Mouse (Mus musculus): Measurements from ENCODE around the gene Elf5.

The Elf5 gene

GRCm38 (mm10) chr2:103432695-103433275, 21.3 kb downstream of the Elf5 start:
- in situ Hi-C loops (cut with MseI, MboI), result no loop called here

DNA sequence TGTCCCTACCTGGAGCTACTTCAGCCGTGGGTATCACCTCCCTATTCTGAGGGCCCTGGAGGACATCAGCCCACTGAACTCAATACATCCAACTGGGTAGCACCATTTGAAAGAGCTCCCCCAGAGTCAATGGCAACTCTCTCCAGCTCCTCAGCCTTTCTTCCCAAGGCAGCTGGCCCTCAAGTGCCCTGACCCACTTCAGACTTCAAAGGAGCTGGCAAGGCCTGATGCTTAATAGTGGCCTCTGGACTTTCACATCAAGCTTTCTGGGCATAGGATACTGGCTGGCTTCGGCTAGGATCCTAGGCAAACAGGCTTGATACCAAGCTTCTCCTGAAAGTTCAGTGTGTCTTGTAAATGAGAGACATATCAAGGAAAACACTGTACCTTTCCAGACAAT, 23.6 kb downstream of the Elf5 start:
- in situ Hi-C loops (cut with MseI, MboI), result loop anchor here in 1 of 2 experiments (5.0 kb wide), 1 partner anchor 78 kb away; no protein-coding TSS in a partner anchor

GRCm38 (mm10) chr2:103436534-103436933, 25.0 kb downstream of the Elf5 start:
- in situ Hi-C loops (cut with MseI, MboI), result loop anchor here in 1 of 2 experiments (5.0 kb wide), 1 partner anchor 79 kb away; no protein-coding TSS in a partner anchor

- in situ Hi-C loops (cut with MseI, MboI), result loop anchor here in 1 of 2 experiments (5.0 kb wide), 1 partner anchor 82 kb away; no protein-coding TSS in a partner anchor
Observed at GRCm38 (mm10) chr2:103439071-103439622, 27.7 kb downstream of the Elf5 start.

- in situ Hi-C loops (cut with MseI, MboI), result loop anchor here in 1 of 2 experiments (5.0 kb wide), 1 partner anchor 82 kb away; no protein-coding TSS in a partner anchor
Observed at GRCm38 (mm10) chr2:103439710-103440109, 28.2 kb downstream of the Elf5 start.

DNA sequence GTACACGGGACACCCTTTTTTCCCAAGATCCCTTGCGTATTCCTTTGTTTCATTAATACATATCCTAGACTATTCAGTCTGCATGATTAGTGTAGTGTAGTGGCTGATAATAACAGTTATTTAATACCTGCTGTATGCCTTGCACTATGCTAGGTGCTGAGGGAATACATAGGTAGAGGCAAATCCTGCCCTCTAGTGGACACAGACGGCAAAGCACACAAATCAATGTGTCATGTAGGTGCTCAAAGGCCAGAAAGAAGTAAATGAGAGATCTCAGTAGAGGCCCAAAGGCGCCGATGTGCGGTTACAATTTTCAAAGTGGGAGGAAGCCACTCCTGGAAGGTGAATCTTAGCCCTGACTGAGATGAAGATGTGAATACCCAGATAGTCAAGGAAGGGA, 34.3 kb downstream of the Elf5 start:
- in situ Hi-C loops (cut with MseI, MboI), result no loop called here

DNA sequence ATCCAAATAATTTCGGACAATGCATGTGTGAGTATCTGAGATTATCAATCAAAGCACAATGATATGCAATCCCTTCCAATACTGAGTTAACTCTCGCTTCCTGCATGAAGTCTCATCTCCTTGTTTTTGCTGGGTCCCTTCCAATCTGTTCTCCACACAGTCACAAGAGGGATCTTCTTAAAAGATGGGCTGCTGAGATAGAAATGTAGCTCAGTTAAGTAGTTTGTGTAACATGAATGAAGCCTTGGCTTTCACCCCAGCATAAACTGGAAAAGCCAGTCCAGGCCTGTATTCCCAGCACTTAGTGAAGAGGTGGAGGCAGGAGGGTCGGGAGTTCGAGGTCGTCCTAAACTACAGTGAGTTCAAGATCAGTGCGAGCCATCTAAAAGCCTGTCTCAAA, 34.8 kb downstream of the Elf5 start:
- in situ Hi-C loops (cut with MseI, MboI), result no loop called here

DNA sequence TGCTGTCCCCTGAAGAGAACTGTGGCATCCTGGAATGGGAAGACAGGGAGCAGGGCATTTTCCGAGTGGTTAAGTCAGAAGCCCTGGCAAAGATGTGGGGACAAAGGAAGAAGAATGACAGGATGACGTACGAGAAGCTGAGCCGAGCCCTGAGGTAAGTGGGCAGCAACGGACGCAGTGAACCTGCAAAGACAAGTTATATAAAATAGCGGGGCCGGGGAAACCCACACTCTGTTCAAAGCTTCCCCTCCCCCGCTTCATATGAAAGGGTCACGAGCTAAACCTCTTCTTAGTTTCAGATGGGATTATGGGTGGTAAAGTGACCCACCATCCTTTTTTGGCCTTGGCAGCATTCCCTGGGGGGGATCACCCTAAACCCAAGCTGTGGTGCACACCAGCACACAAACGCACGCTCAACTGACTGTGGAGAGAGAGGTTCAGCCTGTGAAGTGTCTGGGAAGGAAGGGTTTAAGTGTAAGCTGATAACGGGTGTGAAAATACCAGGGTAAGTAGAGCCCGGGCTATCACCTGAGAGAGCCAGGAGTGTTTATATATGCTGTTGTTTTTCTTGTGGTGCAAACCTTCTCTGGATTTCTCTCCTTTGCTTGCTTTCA, 37.6 kb downstream of the Elf5 start:
- in situ Hi-C loops (cut with MseI, MboI), result no loop called here

- in situ Hi-C loops (cut with MseI, MboI), result loop anchor here (25.0 kb wide), 1 partner anchor 262 kb away; no protein-coding TSS in a partner anchor
Observed at GRCm38 (mm10) chr2:103449813-103450212, 38.3 kb downstream of the Elf5 start.

- in situ Hi-C loops (cut with MseI, MboI), result loop anchor here (25.0 kb wide), 1 partner anchor 262 kb away; no protein-coding TSS in a partner anchor
Observed at GRCm38 (mm10) chr2:103450267-103450666, 38.8 kb downstream of the Elf5 start.

DNA sequence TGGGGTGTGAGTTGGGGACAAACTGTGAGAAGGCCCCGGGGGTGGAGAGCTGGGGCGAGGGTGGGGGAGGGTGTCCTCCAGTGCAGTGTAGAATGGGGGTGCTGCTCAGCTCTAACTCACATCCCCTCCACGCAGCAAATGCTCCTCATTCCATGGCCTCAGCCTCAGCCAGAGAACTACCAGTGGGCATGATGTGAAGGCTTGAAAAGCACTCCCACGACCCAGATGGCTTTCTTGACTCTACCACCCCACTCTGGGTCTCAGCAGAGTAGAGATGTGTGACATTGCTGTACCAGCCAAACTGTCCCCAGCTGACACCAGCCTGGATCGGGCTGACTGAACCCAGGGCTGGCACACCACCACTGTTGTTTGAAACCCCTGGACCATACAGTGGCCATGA, 41.1 kb downstream of the Elf5 start:
- in situ Hi-C loops (cut with MseI, MboI), result loop anchor here (25.0 kb wide), 1 partner anchor 260 kb away; no protein-coding TSS in a partner anchor

DNA sequence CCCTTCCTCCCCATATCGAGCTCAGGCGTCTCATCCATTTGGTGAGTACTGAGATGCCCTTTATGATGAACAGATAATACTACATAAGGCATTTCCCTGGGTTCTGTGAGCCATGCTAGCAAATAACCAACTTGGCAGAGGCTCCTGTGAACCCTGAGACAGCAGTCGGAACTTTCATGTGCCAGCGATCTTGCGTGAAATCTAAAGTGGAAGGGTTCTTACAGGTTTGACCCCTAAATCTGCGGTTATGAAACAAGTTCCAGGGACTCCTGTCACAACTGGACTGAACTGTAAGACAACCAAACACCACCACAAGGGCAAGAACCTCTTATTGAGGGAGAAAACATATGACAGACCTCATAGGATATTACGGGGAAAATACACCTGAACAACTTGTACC, 44.3 kb downstream of the Elf5 start:
- in situ Hi-C loops (cut with MseI, MboI), result loop anchor here (5.0 to 25.0 kb wide), 2 partner anchors 92 to 257 kb away; no protein-coding TSS in a partner anchor

- in situ Hi-C loops (cut with MseI, MboI), result loop anchor here (5.0 to 25.0 kb wide), 2 partner anchors 91 to 256 kb away; no protein-coding TSS in a partner anchor
Observed at GRCm38 (mm10) chr2:103456646-103457045, 45.2 kb downstream of the Elf5 start.

DNA sequence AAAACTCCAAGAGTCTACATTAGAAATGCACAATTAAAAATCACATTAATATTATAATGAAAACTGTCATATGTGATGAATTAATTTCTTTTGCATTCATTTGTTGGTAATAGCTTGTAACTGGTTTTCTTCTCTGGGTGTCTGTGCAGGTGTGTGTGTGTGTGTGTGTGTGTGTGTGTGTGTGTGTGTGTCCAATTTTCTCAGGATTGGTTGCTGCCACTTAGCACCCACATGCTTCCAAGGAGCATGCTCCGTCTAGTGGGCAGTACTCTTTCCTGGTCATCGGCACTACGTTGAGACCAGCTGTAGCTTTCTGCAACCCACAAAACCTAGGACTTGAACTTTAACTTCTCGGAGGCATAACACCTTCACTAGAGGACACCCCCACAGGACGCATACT, 45.6 kb downstream of the Elf5 start:
- in situ Hi-C loops (cut with MseI, MboI), result loop anchor here (5.0 to 25.0 kb wide), 2 partner anchors 90 to 255 kb away; no protein-coding TSS in a partner anchor

GRCm38 (mm10) chr2:103457628-103458027, 46.1 kb downstream of the Elf5 start:
- in situ Hi-C loops (cut with MseI, MboI), result loop anchor here (5.0 to 25.0 kb wide), 2 partner anchors 90 to 255 kb away; no protein-coding TSS in a partner anchor

DNA sequence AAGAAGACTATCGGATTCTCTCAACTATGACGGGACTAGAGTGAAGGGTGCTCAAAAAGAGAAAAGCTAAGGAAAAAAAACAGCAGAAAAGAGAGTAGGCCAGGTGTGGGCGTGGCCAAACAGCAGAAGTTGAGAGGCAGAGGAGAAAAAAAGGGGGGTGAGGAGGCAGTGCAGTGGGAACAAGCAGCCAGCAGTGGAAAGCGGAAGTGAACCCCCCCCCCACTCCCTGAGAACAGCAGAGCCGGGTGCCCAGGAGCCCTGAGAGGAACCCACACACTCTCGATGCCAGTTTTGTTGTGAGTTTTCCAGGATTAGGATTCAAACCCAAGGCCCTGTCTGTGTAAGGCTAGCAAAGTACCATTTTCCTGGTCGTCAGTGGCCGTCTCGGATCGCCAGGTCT, 47.6 kb downstream of the Elf5 start:
- in situ Hi-C loops (cut with MseI, MboI), result loop anchor here (5.0 to 25.0 kb wide), 2 partner anchors 88 to 253 kb away; no protein-coding TSS in a partner anchor

DNA sequence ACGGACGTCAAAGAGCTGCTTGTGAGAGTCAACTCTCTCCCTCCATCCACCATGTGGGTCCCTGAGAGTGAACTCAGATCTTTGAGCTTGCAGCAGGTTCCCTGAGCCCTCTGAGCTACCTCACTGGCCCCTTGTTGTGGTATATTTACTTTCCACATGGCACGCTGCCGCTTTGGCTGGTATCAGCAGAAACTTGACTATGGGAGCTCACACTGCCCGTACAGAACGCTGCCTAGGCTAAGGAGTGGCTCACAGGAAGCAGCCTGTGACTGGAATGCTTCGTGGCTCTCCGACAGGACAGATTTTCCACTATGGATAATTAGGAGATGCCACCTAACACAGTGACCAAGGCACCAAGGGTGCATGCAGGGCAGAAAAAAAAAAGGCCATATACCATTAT, 49.7 kb downstream of the Elf5 start:
- in situ Hi-C loops (cut with MseI, MboI), result loop anchor here (25.0 kb wide), 1 partner anchor 251 kb away; no protein-coding TSS in a partner anchor

- in situ Hi-C loops (cut with MseI, MboI), result loop anchor here (25.0 kb wide), 1 partner anchor 251 kb away; no protein-coding TSS in a partner anchor
Observed at GRCm38 (mm10) chr2:103461743-103462142, 50.3 kb downstream of the Elf5 start.

DNA sequence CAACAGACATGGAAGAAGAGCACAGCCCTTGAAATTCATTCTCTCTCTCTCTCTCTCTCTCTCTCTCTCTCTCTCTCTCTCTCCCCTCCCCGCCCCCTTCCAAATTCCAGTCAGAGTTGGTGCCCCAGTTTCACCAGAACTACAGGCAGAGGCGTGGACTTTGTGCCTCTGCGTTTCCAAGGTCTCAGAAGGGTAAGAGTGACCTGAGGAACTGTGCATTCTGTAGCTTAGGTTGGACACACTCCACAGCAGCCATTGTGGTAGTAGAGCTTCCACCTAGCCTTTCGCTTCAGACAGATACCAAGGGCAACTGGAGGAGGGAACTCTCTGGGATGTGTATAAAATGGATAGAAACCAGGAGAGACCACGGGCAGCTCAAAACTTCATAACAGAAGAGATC, 51.3 kb downstream of the Elf5 start:
- in situ Hi-C loops (cut with MseI, MboI), result loop anchor here (25.0 kb wide), 1 partner anchor 250 kb away; no protein-coding TSS in a partner anchor

- in situ Hi-C loops (cut with MseI, MboI), result loop anchor here (25.0 kb wide), 1 partner anchor 248 kb away; no protein-coding TSS in a partner anchor
Observed at GRCm38 (mm10) chr2:103464524-103464923, 53.0 kb downstream of the Elf5 start.

- in situ Hi-C loops (cut with MseI, MboI), result loop anchor here (25.0 kb wide), 1 partner anchor 247 kb away; no protein-coding TSS in a partner anchor
Observed at GRCm38 (mm10) chr2:103465429-103465828, 53.9 kb downstream of the Elf5 start.

DNA sequence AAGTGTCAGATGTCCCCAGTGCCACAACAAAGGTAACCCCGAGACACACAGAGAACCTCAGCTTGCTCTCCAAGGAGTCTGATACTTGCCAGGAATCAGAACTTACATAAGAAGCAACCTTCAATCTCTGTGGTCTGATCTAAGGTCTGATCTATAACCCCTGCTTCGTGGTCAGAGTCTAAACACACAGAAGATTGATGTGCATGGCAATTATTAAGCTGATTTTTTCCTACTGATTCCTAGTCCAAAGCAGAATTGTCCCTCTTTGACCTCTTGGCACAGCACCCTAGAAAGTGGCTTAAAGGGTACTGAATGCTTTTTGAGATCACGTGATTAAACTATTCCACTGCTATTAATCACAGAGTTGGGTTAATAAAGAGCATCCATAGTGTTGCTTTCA, 54.8 kb downstream of the Elf5 start:
- in situ Hi-C loops (cut with MseI, MboI), result loop anchor here (25.0 kb wide), 1 partner anchor 246 kb away; no protein-coding TSS in a partner anchor
